Mouse (Mus musculus) activated CD4-positive, CD25-positive, alpha-beta regulatory T cell, adult 4 months (primary cell): ENCODE data around the gene Gm21497. TPM values are rescaled to one million over a fixed set of nuclear protein-coding genes. Genes with fewer than 3 reads are reported as not detected.
"Not testable (repeated sequence)": the region's sequence is repeated elsewhere in the genome, so short reads cannot be mapped to it uniquely, and the experiment has no call there.

Experiments used
- ATAC-seq: one replicate; pipeline ENCODE4 v1.8.0; 2017
- polyA plus RNA-seq, 2 experiments: library from polyadenylated mRNA; unstranded; fragments of 100-300 nt; shearing (Covaris generic); gene quantifications; one replicate each; pipeline ENCODE4 v1.2.1; 2017

Gene Gm21497
- not detected for polyA plus RNA-seq

DNA sequence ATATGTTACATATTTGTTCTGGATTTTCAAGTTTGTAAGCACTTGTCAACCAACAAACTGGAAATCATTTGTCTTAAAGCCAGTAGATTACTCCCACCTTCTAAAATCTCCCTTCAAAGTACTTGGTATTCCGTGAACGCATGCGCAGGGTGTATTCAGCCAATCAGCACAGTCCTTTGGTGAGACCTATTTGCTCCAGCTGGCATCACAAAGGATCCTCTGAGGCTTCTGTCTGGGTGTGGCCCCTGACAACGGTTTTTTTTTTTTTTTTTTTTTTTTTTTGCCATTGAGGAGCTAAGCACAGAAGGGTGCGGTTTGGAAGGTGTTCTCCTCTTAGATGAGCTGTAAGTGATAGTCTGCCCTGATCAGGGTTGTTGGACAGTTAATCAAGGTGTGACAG is at the start of gene Gm21497:
TSS of gene Gm21497 (plus strand) at position 301 of the 400 bp plus-strand sequence.
- ATAC-seq: not testable (repeated sequence)
